Mouse (Mus musculus): ENCODE results near the gene Sac3d1. TPM values are rescaled to one million over a fixed set of nuclear protein-coding genes. Genes with fewer than 3 reads are reported as not detected.
"Not testable (repeated sequence)": the region's sequence is repeated elsewhere in the genome, so short reads cannot be mapped to it uniquely, and the experiment has no call there.

The Sac3d1 gene
- polyA plus RNA-seq, 1 experiment: 35.1 TPM

DNA sequence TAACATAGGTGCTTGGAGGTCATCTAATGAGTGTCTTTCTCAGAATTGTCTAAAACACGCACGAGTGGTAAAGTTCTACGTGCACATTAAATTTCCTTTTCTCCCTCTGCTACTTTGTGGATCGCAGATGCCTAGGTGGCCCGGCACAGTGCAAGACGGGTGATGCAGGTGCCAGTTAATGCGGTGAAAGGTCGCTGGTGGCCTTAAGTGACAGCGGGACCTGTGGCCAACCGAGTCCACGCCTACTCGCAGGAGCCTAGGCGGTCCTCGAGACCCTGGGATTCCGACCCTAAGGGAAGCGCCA is 21.9 kb upstream of the Sac3d1 start:
- Histone ChIP-seq H3K4me3 (ENCODE audit: insufficient read depth, low read length) (peak overlapping the region; percentile 77), H3K4me1 (ENCODE audit: control insufficient read depth, insufficient read depth, low read length) (peaks cover 3% of the 10 kb centered on the region; the same call in 1 of the 2 replicates), H3K27ac (ENCODE audit: insufficient read depth, low read length) (peak overlapping the region; percentile 83)
- TF ChIP-seq POLR2A (IDR thresholded peaks at IDR 0.05; ENCODE audit: extremely low read depth, insufficient read depth, low read length) (no peak), CTCF (IDR thresholded peaks at IDR 0.05; ENCODE audit: extremely low read depth, insufficient read depth, low read length) (no peak)

GRCm38 (mm10) chr19:6139701-6140100 is 21.3 kb upstream of the Sac3d1 start:
- H3K27ac ChIP-seq (ENCODE audit: insufficient read depth, low read length): no peak overlapping the region
- TF ChIP-seq CTCF (IDR thresholded peaks at IDR 0.05; ENCODE audit: extremely low read depth, insufficient read depth, low read length) (no peak), POLR2A (IDR thresholded peaks at IDR 0.05; ENCODE audit: extremely low read depth, insufficient read depth, low read length) (no peak)
- H3K4me1 ChIP-seq (ENCODE audit: control insufficient read depth, insufficient read depth, low read length): peaks cover 3% of the 10 kb centered on the region; the same call in 1 of the 2 replicates
- H3K4me3 ChIP-seq (ENCODE audit: insufficient read depth, low read length): peak overlapping the region; percentile 77; the same call in 1 of the 2 replicates

DNA sequence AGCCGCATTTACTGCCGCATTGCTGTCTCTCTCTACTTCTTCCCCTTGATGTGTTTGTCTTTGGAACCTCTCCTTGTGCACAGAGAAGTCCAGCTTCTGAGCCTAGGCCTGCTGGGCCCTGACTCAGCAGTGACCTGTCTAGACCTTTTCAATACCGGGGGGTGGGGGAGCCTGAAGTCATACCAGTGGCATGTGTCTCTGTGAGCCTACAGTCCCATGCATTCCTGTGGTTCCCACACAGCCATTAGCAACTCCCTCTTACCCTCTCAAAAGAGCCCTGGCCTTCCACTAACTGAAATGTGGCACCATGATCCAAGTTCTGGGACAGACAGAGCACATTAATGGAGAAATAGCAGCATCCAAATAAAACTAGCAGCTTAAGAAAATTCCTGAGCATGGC is 17.9 kb upstream of the Sac3d1 start:
- Histone ChIP-seq H3K4me3 (ENCODE audit: insufficient read depth, low read length) (no peak overlapping the region), H3K4me1 (ENCODE audit: control insufficient read depth, insufficient read depth, low read length) (peaks cover 3% of the 10 kb centered on the region; the same call in 1 of the 2 replicates), H3K27ac (ENCODE audit: insufficient read depth, low read length) (no peak overlapping the region)
- TF ChIP-seq CTCF (IDR thresholded peaks at IDR 0.05; ENCODE audit: extremely low read depth, insufficient read depth, low read length): no peak
- TF ChIP-seq POLR2A (IDR thresholded peaks at IDR 0.05; ENCODE audit: extremely low read depth, insufficient read depth, low read length): no peak

DNA sequence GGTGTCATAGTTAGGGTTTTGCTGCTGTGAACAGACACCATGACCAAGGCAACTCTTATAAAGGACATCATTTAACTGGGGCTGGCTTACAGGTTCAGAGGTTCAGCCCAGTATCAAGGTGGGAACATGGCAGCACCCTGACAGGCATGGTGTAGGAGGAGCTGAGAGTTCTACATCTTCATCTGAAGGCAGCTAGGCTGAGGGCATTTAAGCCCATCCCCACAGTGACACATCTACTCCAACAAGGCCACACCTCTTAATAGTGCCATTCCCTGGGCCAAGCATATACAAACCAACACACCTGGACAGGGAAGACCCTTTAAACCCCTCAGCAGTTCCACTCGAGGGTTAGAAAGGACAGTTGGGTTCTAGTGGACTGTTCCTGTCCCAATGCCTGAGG is 14.7 kb upstream of the Sac3d1 start:
- not testable (repeated sequence) for H3K4me3 ChIP-seq (ENCODE audit: insufficient read depth, low read length); H3K4me1 ChIP-seq (ENCODE audit: control insufficient read depth, insufficient read depth, low read length); H3K27ac ChIP-seq (ENCODE audit: insufficient read depth, low read length)

DNA sequence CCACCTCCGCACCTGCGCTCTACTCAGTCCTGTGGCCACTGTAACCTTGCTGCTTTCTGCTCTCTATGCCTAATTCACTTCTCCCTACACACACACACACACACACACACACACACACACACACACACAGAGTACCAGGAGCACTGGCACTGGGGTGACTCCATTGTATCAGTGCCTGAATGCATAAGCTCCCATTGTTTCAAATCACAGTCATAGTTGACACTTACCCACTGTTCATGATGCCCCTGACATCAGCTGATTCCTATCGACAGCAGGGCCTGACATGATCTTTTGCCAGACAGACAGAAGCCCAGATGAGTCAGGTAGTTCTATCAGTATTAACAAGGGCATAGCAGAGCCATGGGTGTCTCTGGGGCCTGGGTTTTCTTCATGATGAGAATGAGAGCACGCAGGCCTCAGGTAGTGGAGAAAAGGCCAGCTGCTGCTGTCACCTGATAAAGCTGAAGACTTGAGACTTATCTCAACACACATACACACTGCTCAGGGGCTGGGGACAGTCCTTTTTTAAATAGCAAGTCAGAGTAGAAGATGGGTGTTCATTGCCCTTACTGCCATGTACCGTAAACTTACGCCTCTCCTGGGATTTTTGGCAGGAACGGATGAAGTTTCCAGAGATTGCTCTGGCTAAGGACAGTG is 13.8 kb upstream of the Sac3d1 start:
- Histone ChIP-seq H3K4me3 (ENCODE audit: insufficient read depth, low read length) (no peak overlapping the region), H3K4me1 (ENCODE audit: control insufficient read depth, insufficient read depth, low read length) (no peaks in the 10 kb centered on the region), H3K27ac (ENCODE audit: insufficient read depth, low read length) (peak overlapping the region; percentile 86)
- TF ChIP-seq POLR2A (IDR thresholded peaks at IDR 0.05; ENCODE audit: extremely low read depth, insufficient read depth, low read length): no peak
- no peak for TF ChIP-seq CTCF (IDR thresholded peaks at IDR 0.05; ENCODE audit: extremely low read depth, insufficient read depth, low read length)

- H3K27ac ChIP-seq (ENCODE audit: insufficient read depth, low read length); H3K4me3 ChIP-seq (ENCODE audit: insufficient read depth, low read length); H3K4me1 ChIP-seq (ENCODE audit: control insufficient read depth, insufficient read depth, low read length): not testable (repeated sequence)
These were observed 12.1 kb upstream of the Sac3d1 start for GRCm38 (mm10) chr19:6130414-6131128.

DNA sequence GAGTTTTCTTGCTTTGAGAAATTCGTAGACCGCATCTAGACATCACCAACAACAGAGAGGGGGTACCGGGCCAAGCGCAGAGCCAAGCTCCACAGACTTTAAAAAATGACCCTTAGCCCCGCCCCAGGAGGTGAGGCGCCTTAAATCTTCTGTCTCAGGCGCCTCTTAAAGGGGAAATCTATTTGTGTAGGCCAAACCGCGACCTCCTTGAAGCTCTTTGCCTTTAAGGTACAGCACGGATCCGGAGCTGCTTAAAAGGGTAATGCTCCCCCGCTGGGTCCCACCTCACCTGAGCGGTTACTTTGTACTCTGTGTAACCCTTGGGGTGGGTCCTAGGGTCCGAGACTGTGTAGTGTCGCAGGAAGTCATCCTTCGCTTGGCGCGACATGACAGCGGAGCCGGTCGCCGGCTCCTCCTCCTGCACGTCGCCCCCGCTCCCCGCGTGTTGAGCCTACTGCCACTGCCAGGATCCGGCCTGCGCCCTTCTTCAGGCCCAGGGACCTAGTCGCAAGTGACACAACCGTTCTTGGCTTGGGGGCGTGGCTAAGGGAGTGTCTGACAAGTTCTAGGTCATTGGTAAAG is 9.4 kb upstream of the Sac3d1 start, which contains the start of gene Snx15:
TSS of gene Snx15 (minus strand) at position 545 of the 582 bp plus-strand sequence.
- Histone ChIP-seq H3K4me3 (ENCODE audit: insufficient read depth, low read length) (peak within 1 kb of the TSS; percentile 60), H3K27ac (ENCODE audit: insufficient read depth, low read length) (peak within 1 kb of the TSS; percentile 67), H3K4me1 (ENCODE audit: control insufficient read depth, insufficient read depth, low read length) (no peaks in the 10 kb centered on the region)
- TF ChIP-seq CTCF (IDR thresholded peaks at IDR 0.05; ENCODE audit: extremely low read depth, insufficient read depth, low read length): no peak
- TF ChIP-seq POLR2A (IDR thresholded peaks at IDR 0.05; ENCODE audit: extremely low read depth, insufficient read depth, low read length): peak; percentile 54; the same call in 1 of the 2 replicates

DNA sequence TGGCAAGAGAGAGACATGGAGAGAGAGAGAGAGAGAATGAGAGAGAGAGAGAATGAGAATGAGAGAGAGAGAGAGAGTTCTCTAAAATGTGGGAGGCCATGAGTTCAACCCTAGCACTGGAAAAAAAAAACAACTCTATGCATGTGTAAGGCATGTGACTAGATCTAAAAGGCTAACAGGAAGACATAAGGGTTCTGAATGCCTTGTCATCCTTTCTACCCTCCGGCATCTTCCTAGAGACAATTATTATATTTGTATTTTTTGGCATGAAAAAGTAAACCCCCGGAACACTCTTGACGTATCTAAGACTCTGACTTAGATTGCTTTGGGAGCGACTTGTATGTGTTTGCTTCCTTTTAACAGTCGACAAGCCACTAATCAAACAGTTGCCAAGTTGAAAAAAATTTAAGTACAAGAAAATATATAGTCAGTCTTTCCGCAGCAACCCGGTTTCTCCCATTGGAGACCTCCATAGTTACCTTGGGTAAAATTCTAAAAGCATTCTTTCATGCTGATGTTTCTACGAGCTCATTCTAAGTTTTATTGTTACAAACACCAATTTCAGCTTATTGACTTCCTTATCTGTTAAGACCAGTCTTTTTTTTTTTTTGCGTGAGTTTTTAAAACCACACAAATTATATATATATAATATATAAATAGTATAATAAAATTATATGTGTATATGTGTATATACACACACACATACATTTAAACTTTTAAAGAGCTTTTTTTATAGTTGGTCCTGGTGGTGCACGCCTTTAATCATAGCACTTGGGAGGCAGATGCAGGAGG is 8.5 kb upstream of the Sac3d1 start:
- H3K27ac ChIP-seq (ENCODE audit: insufficient read depth, low read length): no peak overlapping the region
- no peaks in the 10 kb centered on the region for H3K4me1 ChIP-seq (ENCODE audit: control insufficient read depth, insufficient read depth, low read length)
- peak overlapping the region; percentile 60 for H3K4me3 ChIP-seq (ENCODE audit: insufficient read depth, low read length)
- no peak for TF ChIP-seq CTCF (IDR thresholded peaks at IDR 0.05; ENCODE audit: extremely low read depth, insufficient read depth, low read length)
- TF ChIP-seq POLR2A (IDR thresholded peaks at IDR 0.05; ENCODE audit: extremely low read depth, insufficient read depth, low read length): no peak

DNA sequence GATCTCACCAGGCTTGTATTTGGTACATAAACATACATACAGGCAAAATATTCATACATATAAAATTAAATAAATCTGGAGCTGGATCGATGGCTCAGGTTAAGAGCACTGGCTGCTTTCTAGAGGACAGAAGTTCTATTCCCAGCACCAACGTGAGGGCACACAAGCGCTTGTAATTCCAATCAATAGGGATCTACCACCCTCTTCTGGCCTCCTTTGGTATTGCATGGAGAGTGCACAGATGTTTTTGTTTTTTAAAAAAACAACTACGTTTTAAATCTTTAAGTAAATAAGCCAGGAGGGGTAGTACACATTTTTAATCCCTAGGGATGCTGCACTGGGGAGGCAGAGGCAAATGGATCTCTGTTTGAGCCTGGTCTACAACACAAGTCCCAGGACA is 7.8 kb upstream of the Sac3d1 start:
- H3K4me1 ChIP-seq (ENCODE audit: control insufficient read depth, insufficient read depth, low read length): no peaks in the 10 kb centered on the region
- TF ChIP-seq POLR2A (IDR thresholded peaks at IDR 0.05; ENCODE audit: extremely low read depth, insufficient read depth, low read length): no peak
- TF ChIP-seq CTCF (IDR thresholded peaks at IDR 0.05; ENCODE audit: extremely low read depth, insufficient read depth, low read length): peak; percentile 50; the same call in 1 of the 2 replicates
- no peak overlapping the region for H3K27ac ChIP-seq (ENCODE audit: insufficient read depth, low read length)
- no peak overlapping the region for H3K4me3 ChIP-seq (ENCODE audit: insufficient read depth, low read length)
